Mouse (Mus musculus) liver, embryonic 11.5 days (tissue): Measurements from ENCODE around the gene Mef2d. TPM values are rescaled to one million over a fixed set of nuclear protein-coding genes. Genes with fewer than 3 reads are reported as not detected.

ENCODE experiments used
- ATAC-seq: fragments of 200-750 bp; cut with Nextera tagmentation; replicated peaks from 2 replicates; pipeline ENCODE4 v1.8.0; 2017; ENCODE audit warnings: moderate number of reproducible peaks, mild to moderate bottlenecking, moderate TSS enrichment, moderate library complexity; ENCODE audit not compliant: low FRiP score
- DNase-seq: peaks from one replicate; pipeline ENCODE4 v3.0.0-alpha.2; 2017; ENCODE audit warnings: low spot score
- H3K27ac ChIP-seq: fragments of 300-500 bp; sonication (generic); 2 replicates; pipeline ENCODE4 v1.5.1; 2014; ENCODE audit warnings: mild to moderate bottlenecking, low read depth, low read length, control low read depth
- H3K27me3 ChIP-seq: fragments of 300-500 bp; sonication (generic); replicated peaks from 2 replicates; pipeline ENCODE4 v1.6.1; 2014; ENCODE audit warnings: low read length, mixed read lengths; ENCODE audit not compliant: control insufficient read depth, insufficient read depth
- H3K36me3 ChIP-seq: fragments of 300-500 bp; sonication (generic); 2 replicates; pipeline ENCODE4 v1.6.1; 2014; ENCODE audit warnings: mild to moderate bottlenecking, low read length, moderate library complexity, mixed read lengths; ENCODE audit not compliant: control insufficient read depth, insufficient read depth
- H3K4me1 ChIP-seq: fragments of 300-500 bp; sonication (generic); replicated peaks from 2 replicates; pipeline ENCODE4 v1.6.1; 2014; ENCODE audit warnings: low read length, mixed read lengths; ENCODE audit not compliant: control insufficient read depth, insufficient read depth
- H3K4me2 ChIP-seq: fragments of 300-500 bp; sonication (generic); 2 replicates; pipeline ENCODE4 v1.6.1; 2014; ENCODE audit warnings: mild to moderate bottlenecking, control low read depth, moderate library complexity
- H3K4me3 ChIP-seq: fragments of 300-500 bp; sonication (generic); 2 replicates; pipeline ENCODE4 v1.5.1; 2014; ENCODE audit warnings: low read depth, low read length, control low read depth
- H3K9ac ChIP-seq: fragments of 300-500 bp; sonication (generic); 2 replicates; pipeline ENCODE4 v1.6.1; 2014; ENCODE audit warnings: low read depth, low read length, control low read depth
- H3K9me3 ChIP-seq: fragments of 300-500 bp; sonication (generic); 2 replicates; pipeline ENCODE4 v1.6.1; 2016; ENCODE audit warnings: low read length, inconsistent platforms, mixed read lengths; ENCODE audit not compliant: control insufficient read depth
- WGBS: fragments of 180-500 bp; shearing (Covaris S2); extraction: QIAGEN DNeasy Blood & Tissue Kit; methylation state at CpG from one replicate; pipeline ENCODE4 v1.1.7; 2014; 5-methylcytosine and 5-hydroxymethylcytosine counted together
- polyA plus RNA-seq: library from polyadenylated mRNA; unstranded; fragments of >200 nt; fragmentation: Nextera tagmentation; extraction: Ambion mirVana; gene quantifications from 2 replicates; pipeline ENCODE4 v1.2.1, GENCODE M21; 2014

The Mef2d gene
- polyA plus RNA-seq, 1 experiment from 2014 or later: 28.0 TPM

DNA sequence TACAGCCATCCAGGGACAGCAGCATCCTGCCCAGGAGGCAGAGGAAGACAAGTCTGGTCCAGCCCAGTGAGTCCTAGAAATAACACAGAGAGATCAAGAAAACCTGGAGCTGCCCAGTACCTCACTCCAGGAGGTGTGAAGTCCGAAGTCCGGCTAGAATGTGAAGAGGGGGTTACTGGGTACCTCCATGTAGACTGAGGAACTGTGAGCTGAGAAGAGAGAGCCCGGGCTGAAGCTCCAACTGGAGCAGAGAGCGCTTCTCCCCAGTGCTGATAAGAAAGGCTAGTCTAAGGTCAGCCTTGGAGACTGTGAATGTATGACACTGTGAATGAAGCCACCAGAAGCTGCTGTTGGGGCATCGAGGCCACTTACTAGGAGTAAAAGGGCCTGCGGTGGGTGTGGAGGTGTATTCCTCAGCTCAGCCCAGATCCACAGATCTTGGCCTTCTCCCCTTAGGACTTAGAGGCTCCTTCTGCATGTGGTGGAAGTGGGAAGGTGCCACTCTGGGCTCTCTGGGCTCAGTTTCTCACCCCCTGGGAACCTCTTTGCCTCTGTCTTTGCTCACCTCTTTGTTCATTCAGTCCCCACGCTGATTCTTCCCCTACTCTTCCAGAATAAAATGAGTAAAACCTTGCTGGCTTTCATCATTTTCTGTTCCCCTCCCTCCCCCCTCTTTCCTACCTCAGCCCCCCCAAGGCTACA is 62.0 kb downstream of the Mef2d start:
- ATAC-seq: no peak
- Histone ChIP-seq H3K4me3 (no peak overlapping the region), H3K9ac (no peak overlapping the region), H3K4me1 (no peaks in the 10 kb centered on the region), H3K27me3 (peaks cover 100% of the 10 kb centered on the region), H3K9me3 (no peaks in the 10 kb centered on the region), H3K27ac (no peak overlapping the region), H3K4me2 (no peak overlapping the region), H3K36me3 (no peaks in the 10 kb centered on the region)
- DNase-seq: no peak
- WGBS: 5% methylated on average over 7 of the region's 7 CpGs

DNA sequence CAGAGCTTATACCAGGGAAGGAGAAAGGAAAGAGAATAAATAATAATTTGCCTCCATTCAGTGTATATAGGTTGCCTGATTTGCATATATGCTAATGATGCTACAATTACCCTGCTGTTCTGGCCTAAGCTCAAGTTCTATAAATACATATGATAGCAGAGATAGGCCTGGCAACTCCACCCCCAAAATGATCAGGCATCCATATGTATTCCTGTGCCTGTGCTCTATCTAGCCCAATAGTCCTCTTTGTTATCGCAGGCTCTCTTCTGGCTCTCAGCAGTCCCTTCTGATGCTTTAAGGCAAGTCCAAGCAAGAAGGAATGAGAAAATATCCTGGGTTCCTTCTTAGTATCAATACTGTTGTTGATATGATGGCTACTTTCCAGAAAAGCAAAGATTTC is 62.6 kb downstream of the Mef2d start:
- DNase-seq (no peak), ATAC-seq (no peak)
- H3K4me3 ChIP-seq: no peak overlapping the region
- H3K27ac ChIP-seq: no peak overlapping the region
- no peaks in the 10 kb centered on the region for H3K36me3 ChIP-seq
- 29% methylated on average over 1 of the region's 1 CpGs for WGBS
- H3K9ac ChIP-seq: no peak overlapping the region
- no peaks in the 10 kb centered on the region for H3K9me3 ChIP-seq
- H3K4me2 ChIP-seq: no peak overlapping the region
- peaks cover 100% of the 10 kb centered on the region for H3K27me3 ChIP-seq
- H3K4me1 ChIP-seq: no peaks in the 10 kb centered on the region

DNA sequence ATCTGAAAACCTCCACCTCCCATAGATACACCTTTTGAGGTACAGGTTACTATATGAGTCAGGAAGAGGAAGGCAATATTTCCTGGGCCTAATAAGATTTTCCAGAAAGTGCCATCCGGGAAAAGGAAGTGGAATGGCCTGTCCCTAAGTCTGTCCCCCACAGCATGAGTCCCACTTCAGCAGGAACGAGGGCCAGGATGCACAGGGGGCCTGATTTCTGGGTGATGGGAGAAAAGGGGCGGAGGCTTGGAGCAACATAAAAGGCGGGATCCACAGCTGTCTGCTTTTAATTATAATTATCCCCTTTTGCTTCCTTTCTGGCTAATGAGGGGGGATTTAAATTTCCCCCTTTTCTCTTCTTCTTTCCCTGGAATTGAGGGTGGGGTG is 63.0 kb downstream of the Mef2d start:
- no peak overlapping the region for H3K9ac ChIP-seq
- no peak overlapping the region for H3K4me2 ChIP-seq
- H3K9me3 ChIP-seq: no peaks in the 10 kb centered on the region
- H3K36me3 ChIP-seq: no peaks in the 10 kb centered on the region
- ATAC-seq: no peak
- no peak for DNase-seq
- H3K27ac ChIP-seq: no peak overlapping the region
- H3K4me1 ChIP-seq: no peaks in the 10 kb centered on the region
- peaks cover 100% of the 10 kb centered on the region for H3K27me3 ChIP-seq
- no peak overlapping the region for H3K4me3 ChIP-seq
- 23% methylated on average over 4 of the region's 4 CpGs for WGBS

DNA sequence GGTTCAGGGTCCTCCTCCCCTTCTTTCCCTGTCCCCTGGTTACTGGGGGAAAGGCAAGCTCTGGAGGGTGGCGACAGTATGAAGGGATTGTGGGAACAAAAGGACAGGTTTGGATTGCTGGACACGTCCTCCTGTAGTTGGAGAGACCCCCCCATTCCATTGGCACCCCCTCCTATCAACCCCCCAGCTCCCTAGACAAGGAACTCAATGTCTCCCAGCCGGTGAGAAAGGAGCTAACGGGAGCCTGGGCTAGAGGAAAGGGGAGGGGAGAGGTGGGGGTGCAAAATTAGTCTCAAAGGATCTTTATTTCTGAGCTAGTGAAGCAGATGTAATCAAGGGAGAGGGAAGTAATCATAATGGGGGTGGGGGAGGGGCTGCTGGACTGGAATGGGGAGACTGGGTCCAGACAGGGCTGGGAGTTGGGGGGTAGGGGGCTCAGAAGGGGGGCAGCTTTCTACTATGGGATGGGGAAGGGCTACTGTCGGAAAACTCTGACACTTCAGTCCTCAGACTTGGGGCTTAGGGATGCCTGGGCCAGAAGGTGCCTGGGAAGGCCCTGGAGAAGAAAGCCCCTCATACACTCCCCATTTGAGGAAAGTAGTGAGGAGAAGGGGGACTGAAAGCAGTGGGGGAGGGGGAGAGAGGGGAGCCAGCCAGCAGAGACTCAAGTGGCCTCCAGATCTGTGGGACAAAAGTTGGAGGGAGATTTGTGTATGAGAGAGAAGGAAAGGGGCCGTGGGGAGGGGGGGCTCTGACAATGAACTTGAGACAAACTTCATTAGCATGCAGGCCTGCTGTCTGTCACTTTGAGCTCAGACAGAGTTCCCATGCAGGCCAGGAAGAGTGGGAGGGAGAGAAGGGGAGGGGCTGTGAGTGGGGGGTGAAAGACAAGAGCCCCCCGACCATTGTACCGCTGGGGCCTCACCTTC is 63.7 kb downstream of the Mef2d start:
- Histone ChIP-seq H3K27ac (no peak overlapping the region), H3K4me2 (no peak overlapping the region), H3K4me3 (no peak overlapping the region), H3K9ac (no peak overlapping the region), H3K27me3 (peaks cover 100% of the 10 kb centered on the region), H3K9me3 (no peaks in the 10 kb centered on the region), H3K4me1 (no peaks in the 10 kb centered on the region), H3K36me3 (no peaks in the 10 kb centered on the region)
- ATAC-seq (no peak), DNase-seq (no peak)
- WGBS: 5% methylated on average over 8 of the region's 8 CpGs

DNA sequence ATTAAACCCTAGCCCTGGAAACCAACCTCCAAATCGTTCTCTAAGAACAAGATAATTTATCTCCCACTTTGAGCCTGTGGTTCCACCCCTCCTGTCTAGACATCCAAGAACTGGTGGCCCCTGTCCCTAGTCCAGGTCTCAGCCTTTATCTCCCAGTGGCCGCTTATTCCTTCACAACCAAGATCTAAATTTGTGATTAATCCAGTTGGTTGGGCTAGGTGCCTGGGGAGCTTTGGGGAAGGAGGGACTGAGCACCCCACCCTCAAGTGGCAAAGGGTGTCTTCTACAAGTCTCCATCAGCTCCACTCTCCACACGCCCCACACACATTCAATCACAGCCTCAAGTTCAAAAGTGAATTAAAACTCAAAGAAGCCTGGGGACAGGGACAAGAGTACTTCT is 64.3 kb downstream of the Mef2d start:
- Histone ChIP-seq H3K27ac (no peak overlapping the region), H3K4me1 (no peaks in the 10 kb centered on the region), H3K9ac (no peak overlapping the region), H3K4me3 (no peak overlapping the region), H3K9me3 (no peaks in the 10 kb centered on the region), H3K36me3 (no peaks in the 10 kb centered on the region), H3K27me3 (peaks cover 100% of the 10 kb centered on the region), H3K4me2 (no peak overlapping the region)
- DNase-seq: no peak
- WGBS: 3% methylated on average over 3 of the region's 3 CpGs
- no peak for ATAC-seq

DNA sequence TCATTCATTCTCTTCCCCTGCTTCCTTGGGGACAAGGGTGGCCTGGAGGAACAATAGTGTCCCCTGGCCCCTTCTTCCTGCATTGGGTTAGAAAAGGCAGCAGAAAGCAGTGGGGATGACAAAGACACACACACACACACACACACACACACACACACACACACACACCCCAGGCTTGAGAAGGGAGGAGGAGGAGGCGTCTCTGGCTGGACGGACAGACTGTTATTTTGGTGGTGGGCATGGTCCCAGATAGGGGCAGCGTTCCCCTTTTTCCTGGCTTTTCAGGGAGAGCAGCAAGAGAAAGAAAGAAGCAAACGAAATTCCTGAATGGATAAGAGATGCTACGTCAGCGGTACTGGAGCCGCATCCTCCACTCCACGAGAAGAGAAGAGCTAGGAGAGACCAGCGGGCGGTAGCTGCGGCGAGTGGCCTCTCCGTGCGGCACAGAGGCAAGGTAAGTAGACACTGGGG is 64.8 kb downstream of the Mef2d start:
- H3K4me1 ChIP-seq: no peaks in the 10 kb centered on the region
- 4% methylated on average over 14 of the region's 14 CpGs for WGBS
- ATAC-seq (no peak), DNase-seq (no peak)
- no peak overlapping the region for H3K4me2 ChIP-seq
- no peaks in the 10 kb centered on the region for H3K9me3 ChIP-seq
- H3K27ac ChIP-seq: no peak overlapping the region
- H3K27me3 ChIP-seq: peaks cover 100% of the 10 kb centered on the region
- H3K9ac ChIP-seq: no peak overlapping the region
- no peaks in the 10 kb centered on the region for H3K36me3 ChIP-seq
- H3K4me3 ChIP-seq: no peak overlapping the region

DNA sequence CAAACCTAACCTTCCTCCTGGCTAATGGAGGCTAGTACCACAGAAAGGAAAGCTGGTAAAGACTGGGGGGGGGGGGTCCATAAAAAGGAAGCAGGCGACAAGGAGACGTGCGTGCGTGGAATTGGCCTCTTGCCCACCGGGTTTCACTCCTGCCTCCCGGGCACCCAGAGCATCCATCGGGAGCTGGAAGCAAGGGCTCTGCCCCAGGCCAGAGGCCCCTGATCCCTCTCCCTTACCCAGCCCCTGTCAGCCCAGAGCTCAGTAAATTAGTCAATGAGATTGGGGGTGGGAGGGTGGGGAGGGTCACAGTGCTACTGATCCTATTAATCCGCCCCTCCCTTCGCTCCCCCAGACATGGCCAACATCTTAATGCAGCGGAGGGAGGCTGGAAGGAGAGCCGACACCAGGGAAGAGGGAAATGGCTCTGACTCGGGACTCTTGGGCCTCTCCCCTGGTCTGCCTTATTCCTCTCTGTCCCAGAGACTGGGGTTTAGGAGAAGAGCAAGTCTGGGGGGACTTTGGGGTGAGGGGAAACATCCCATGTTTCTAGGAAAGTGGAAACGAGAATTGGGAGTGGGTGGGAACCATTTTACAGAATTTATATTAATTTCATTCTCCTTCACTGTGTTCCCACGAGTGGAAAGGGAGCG is 65.4 kb downstream of the Mef2d start:
- H3K4me1 ChIP-seq: no peaks in the 10 kb centered on the region
- 7% methylated on average over 15 of the region's 15 CpGs for WGBS

DNA sequence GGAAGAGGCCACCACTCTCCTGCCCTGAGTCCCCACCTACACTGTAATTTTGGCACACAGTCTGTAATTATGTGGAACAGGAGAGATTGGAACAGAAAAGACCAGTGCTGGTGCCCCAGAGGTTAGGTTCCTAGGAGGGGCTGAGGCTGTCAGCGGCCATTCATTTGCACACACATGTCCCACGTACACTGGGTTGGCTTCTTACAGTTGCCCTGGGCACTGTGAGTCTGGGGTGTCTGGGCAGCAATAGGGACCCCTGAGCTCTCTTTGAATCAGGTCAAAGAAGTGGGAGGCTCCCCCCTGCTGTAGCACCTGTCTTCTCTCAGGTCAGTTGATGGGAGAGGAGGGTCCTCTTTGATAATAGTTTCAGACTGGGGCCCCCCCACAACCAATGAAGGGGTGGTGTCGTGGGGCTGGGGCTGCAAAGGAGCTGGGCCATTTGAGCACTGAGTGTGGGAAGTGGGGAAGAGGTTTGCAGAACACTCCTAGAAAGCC is 66.1 kb downstream of the Mef2d start:
- H3K4me1 ChIP-seq: no peaks in the 10 kb centered on the region
- H3K27me3 ChIP-seq: peaks cover 99% of the 10 kb centered on the region
- H3K4me2 ChIP-seq: no peak overlapping the region
- DNase-seq: no peak
- H3K36me3 ChIP-seq: no peaks in the 10 kb centered on the region
- H3K9ac ChIP-seq: no peak overlapping the region
- no peak for ATAC-seq
- 9% methylated on average over 3 of the region's 3 CpGs for WGBS
- no peaks in the 10 kb centered on the region for H3K9me3 ChIP-seq
- H3K27ac ChIP-seq: no peak overlapping the region
- H3K4me3 ChIP-seq: no peak overlapping the region

More for the DNA sequence above, 65.4 kb downstream of the Mef2d start:
- no peak overlapping the region for H3K9ac ChIP-seq
- H3K4me3 ChIP-seq: no peak overlapping the region
- H3K27me3 ChIP-seq: peaks cover 100% of the 10 kb centered on the region
- H3K36me3 ChIP-seq: no peaks in the 10 kb centered on the region
- H3K4me2 ChIP-seq: no peak overlapping the region
- DNase-seq (no peak), ATAC-seq (no peak)
- no peaks in the 10 kb centered on the region for H3K9me3 ChIP-seq
- no peak overlapping the region for H3K27ac ChIP-seq
